Mouse (Mus musculus) heart, postnatal 0 days (tissue): ENCODE measurements around the gene Klrb1a.

Experiments
- CTCF ChIP-seq: IDR thresholded peaks from 2 replicates; pipeline ENCODE4 v1.5.1; 2016; ENCODE audit warnings: antibody characterized with exemption, control low read depth, low read depth
- EP300 ChIP-seq: IDR thresholded peaks from 2 replicates; pipeline ENCODE4 v1.6.1; 2016; ENCODE audit warnings: antibody characterized with exemption, low read depth

DNA sequence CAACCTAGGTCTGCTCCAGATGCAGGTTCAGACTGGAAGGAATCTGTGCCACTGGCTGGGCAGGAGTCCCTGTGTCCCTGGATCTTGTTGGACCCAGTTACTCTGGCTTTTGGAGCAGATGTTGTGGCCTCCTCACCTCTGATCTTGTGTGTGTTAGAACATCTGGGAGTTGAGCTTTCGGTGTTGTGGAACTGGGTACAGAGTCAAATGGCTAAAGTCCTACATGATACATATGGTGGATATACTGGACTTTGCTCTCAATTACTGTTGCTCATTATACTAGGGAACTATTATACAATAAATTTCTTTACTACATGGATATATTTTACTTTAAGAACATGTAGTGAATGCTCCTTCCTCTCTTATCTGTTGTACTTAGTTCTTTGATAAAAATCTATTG, 37.9 kb upstream of the Klrb1a start:
- TF ChIP-seq CTCF: no peak
- TF ChIP-seq EP300: no peak
